Comparison of ENCODE assay signal across 9 mouse cellular contexts in genomic region chr19:4202149-4202548, GRCm38 (mm10). TPM values are rescaled to one million over a fixed set of nuclear protein-coding genes. Genes with fewer than 3 reads are reported as not detected.
A peak's percentile ranks its signal among the peaks of the same experiment; 100 is the strongest.
DNase-seq lines count a peak whose midpoint lies in the region; ATAC-seq and TF ChIP-seq lines count a peak whose summit lies in the region.
"Had no signal": no experiment of that assay in that cellular context is flagged by ENCODE, and none has a peak within 500 bp of the region (broad histone marks: within the 10 kb centered on the region; RNA-seq: fewer than 3 reads in every experiment).

No protein-coding gene starts in this region.

- ATAC-seq in hindbrain, embryonic 11.5 days (ENCODE audit: low FRiP score), result peak; percentile 31
- peak; percentile 28; the same call in 1 of the 2 replicates for ATAC-seq in midbrain, embryonic 11.5 days (ENCODE audit: low FRiP score)

- H3K27me3 ChIP-seq in kidney, adult 2 months (replicated peaks; ENCODE audit: control insufficient read depth, insufficient read depth, low read length), result no peaks in the 10 kb centered on the region
- H3K27me3 ChIP-seq in hindbrain, embryonic 11.5 days (ENCODE audit: control insufficient read depth, insufficient read depth, low read length), result no peaks in the 10 kb centered on the region; the same call in none of the 2 replicates
- H3K27me3 ChIP-seq in midbrain, embryonic 11.5 days (ENCODE audit: control insufficient read depth, insufficient read depth, low read length), result peaks cover 2% of the 10 kb centered on the region; the same call in 1 of the 2 replicates

- H3K36me3 ChIP-seq in kidney, adult 2 months (ENCODE audit: control insufficient read depth, insufficient read depth, low read length), result no peaks in the 10 kb centered on the region
- H3K36me3 ChIP-seq in hindbrain, embryonic 11.5 days (ENCODE audit: control insufficient read depth, insufficient read depth, low read length), result no peaks in the 10 kb centered on the region
- H3K36me3 ChIP-seq in midbrain, embryonic 11.5 days (ENCODE audit: control insufficient read depth, insufficient read depth, low read length), result peaks cover 6% of the 10 kb centered on the region; the same call in 1 of the 2 replicates

- H3K4me1 ChIP-seq in kidney, adult 2 months (ENCODE audit: control insufficient read depth, insufficient read depth, low read length), result peaks cover 14% of the 10 kb centered on the region
- peaks cover 31% of the 10 kb centered on the region for H3K4me1 ChIP-seq in bone marrow macrophage, adult 2 months (ENCODE audit: control insufficient read depth, insufficient read depth, low read length)
- H3K4me1 ChIP-seq in hindbrain, embryonic 11.5 days (replicated peaks; ENCODE audit: control insufficient read depth, insufficient read depth, low read length), result peaks cover 13% of the 10 kb centered on the region
- H3K4me1 ChIP-seq in midbrain, embryonic 11.5 days (ENCODE audit: control insufficient read depth, insufficient read depth, low read length), result peaks cover 18% of the 10 kb centered on the region

- peak overlapping the region; percentile 97 for H3K4me2 ChIP-seq in hindbrain, embryonic 11.5 days (replicated peaks; ENCODE audit: low read depth, low read length)
- peak overlapping the region; percentile 64 for H3K4me2 ChIP-seq in midbrain, embryonic 11.5 days

- no peaks in the 10 kb centered on the region for H3K9me3 ChIP-seq in hindbrain, embryonic 11.5 days (ENCODE audit: control insufficient read depth, low read length)
- no peaks in the 10 kb centered on the region for H3K9me3 ChIP-seq in midbrain, embryonic 11.5 days (ENCODE audit: control insufficient read depth, low read length)

- no peak for DNase-seq in kidney, adult 2 months
- no peak for DNase-seq in kidney, postnatal 14 days
- no peak for DNase-seq in hindbrain, embryonic 11.5 days (ENCODE audit: low spot score)
- no peak for DNase-seq in midbrain, embryonic 11.5 days (ENCODE audit: low spot score, missing footprints)
- no peak for DNase-seq in left cerebral cortex, postnatal 14 days (ENCODE audit: low spot score in 2 of 2)
- no peak for DNase-seq in layer of hippocampus, postnatal 14 days (ENCODE audit: low spot score in 2 of 2)
- DNase-seq in ovary, postnatal 36 days (ENCODE audit: low spot score), result no peak

- TF ChIP-seq POLR2A in kidney, adult 2 months (IDR thresholded peaks at IDR 0.05; ENCODE audit: low read depth, low read length), result no peak
- TF ChIP-seq POLR2A in bone marrow macrophage, adult 2 months (IDR thresholded peaks at IDR 0.05; ENCODE audit: borderline replicate concordance, low read depth, low read length), result no peak

- H3K9ac ChIP-seq in hindbrain, embryonic 11.5 days (ENCODE audit: low read depth, low read length), result peak overlapping the region; percentile 80
- H3K9ac ChIP-seq in midbrain, embryonic 11.5 days (ENCODE audit: low read length), result peak overlapping the region; percentile 56

- H3K27ac ChIP-seq in kidney, adult 2 months (ENCODE audit: insufficient read depth, low read depth, low read length), result no peak overlapping the region
- peak overlapping the region; percentile 52 for H3K27ac ChIP-seq in bone marrow macrophage, adult 2 months (ENCODE audit: insufficient read depth, low read depth, low read length)
- H3K27ac ChIP-seq in hindbrain, embryonic 11.5 days (ENCODE audit: low read depth, low read length), result no peak overlapping the region
- H3K27ac ChIP-seq in midbrain, embryonic 11.5 days (ENCODE audit: low read depth, low read length), result no peak overlapping the region

- intact Hi-C loops in left cerebral cortex, postnatal 14 days (cut with DNase I), result no loop called here

- H3K4me3 ChIP-seq in kidney, adult 2 months (ENCODE audit: insufficient read depth, low read depth, low read length), result peak overlapping the region; percentile 65; the same call in 1 of the 2 replicates
- peak overlapping the region; percentile 70 for H3K4me3 ChIP-seq in bone marrow macrophage, adult 2 months (ENCODE audit: insufficient read depth, low read length)
- H3K4me3 ChIP-seq in hindbrain, embryonic 11.5 days (ENCODE audit: low read depth, low read length), result peak overlapping the region; percentile 68
- peak overlapping the region; percentile 54 for H3K4me3 ChIP-seq in midbrain, embryonic 11.5 days (ENCODE audit: low read depth, low read length)

- 48% methylated on average over 7 of the region's 7 CpGs for WGBS in kidney, adult 2 months
- WGBS in hindbrain, embryonic 11.5 days, result 33% methylated on average over 7 of the region's 7 CpGs
- WGBS in midbrain, embryonic 11.5 days, result 30% methylated on average over 7 of the region's 7 CpGs

- no peak for TF ChIP-seq CTCF in kidney, adult 2 months (conservative IDR thresholded peaks at IDR 0.05; ENCODE audit: insufficient read depth, insufficient read length, low read depth, low read length)
- no peak; the same call in 1 of the 2 replicates for TF ChIP-seq CTCF in bone marrow macrophage, adult 2 months (IDR thresholded peaks at IDR 0.05; ENCODE audit: low read depth, low read length)

RNA-seq across cellular contexts. Expression of gene Rad9a, which starts 0.7 kb away (rescaled TPM):
- 18.4 and 19.2 TPM in 2 replicates for polyA plus RNA-seq in kidney, adult 2 months (2012; rRNA removed)
- 25.1 and 27.2 TPM in 2 replicates for polyA plus RNA-seq in bone marrow macrophage, adult 2 months (2012; ENCODE audit: insufficient read depth, insufficient read length, missing spikeins)
- 41.6 and 42.1 TPM in 2 replicates for polyA plus RNA-seq in hindbrain, embryonic 11.5 days (2014; fragmentation: Nextera tagmentation; extraction: Ambion mirVana)
- polyA plus RNA-seq in midbrain, embryonic 11.5 days (2014; fragmentation: Nextera tagmentation; extraction: Ambion mirVana), result 42.4 and 43.5 TPM in 2 replicates
- total RNA-seq in left cerebral cortex, postnatal 14 days (2021), result 1 to 10 TPM; 6.4 to 9.0 TPM
- total RNA-seq in layer of hippocampus, postnatal 14 days (2021), result 1 to 10 TPM; 6.6 to 6.7 TPM

RNA-seq across cellular contexts. Expression of gene Ppp1ca, which starts 10.3 kb away (rescaled TPM):
- polyA plus RNA-seq in kidney, adult 2 months (2012; rRNA removed), result 484 and 509 TPM in 2 replicates
- polyA plus RNA-seq in bone marrow macrophage, adult 2 months (2012; ENCODE audit: insufficient read depth, insufficient read length, missing spikeins), result 299 and 331 TPM in 2 replicates
- 868 and 927 TPM in 2 replicates for polyA plus RNA-seq in hindbrain, embryonic 11.5 days (2014; fragmentation: Nextera tagmentation; extraction: Ambion mirVana)
- 874 and 929 TPM in 2 replicates for polyA plus RNA-seq in midbrain, embryonic 11.5 days (2014; fragmentation: Nextera tagmentation; extraction: Ambion mirVana)
- total RNA-seq in left cerebral cortex, postnatal 14 days (2021), result 100 to 1,000 TPM; 323 to 336 TPM
- 100 to 1,000 TPM; 281 TPM for total RNA-seq in layer of hippocampus, postnatal 14 days (2021)

RNA-seq across cellular contexts. Expression of gene Tbc1d10c, which starts 11.1 kb away (rescaled TPM):
- 2.3 and 9.1 TPM in 2 replicates for polyA plus RNA-seq in kidney, adult 2 months (2012; rRNA removed)
- polyA plus RNA-seq in bone marrow macrophage, adult 2 months (2012; ENCODE audit: insufficient read depth, insufficient read length, missing spikeins), result 0.77 and 0.83 TPM in 2 replicates
- 0.79 and 0.96 TPM in 2 replicates for polyA plus RNA-seq in hindbrain, embryonic 11.5 days (2014; fragmentation: Nextera tagmentation; extraction: Ambion mirVana)
- 0.29 and 1.5 TPM in 2 replicates for polyA plus RNA-seq in midbrain, embryonic 11.5 days (2014; fragmentation: Nextera tagmentation; extraction: Ambion mirVana)
- total RNA-seq in left cerebral cortex, postnatal 14 days (2021), result 1 to 10 TPM; 1.6 to 1.8 TPM
- 1 to 10 TPM in 1 of 2 experiments, under 1 TPM in 1; 0.74 to 1.8 TPM for total RNA-seq in layer of hippocampus, postnatal 14 days (2021)

RNA-seq across cellular contexts. Expression of gene Clcf1, which starts 11.9 kb away (rescaled TPM):
- polyA plus RNA-seq in kidney, adult 2 months (2012; rRNA removed), result 13.6 TPM in 2 replicates
- polyA plus RNA-seq in bone marrow macrophage, adult 2 months (2012; ENCODE audit: insufficient read depth, insufficient read length, missing spikeins), result 0.40 and 0.56 TPM in 2 replicates
- 0.82 and 0.90 TPM in 2 replicates for polyA plus RNA-seq in hindbrain, embryonic 11.5 days (2014; fragmentation: Nextera tagmentation; extraction: Ambion mirVana)
- polyA plus RNA-seq in midbrain, embryonic 11.5 days (2014; fragmentation: Nextera tagmentation; extraction: Ambion mirVana), result 0.31 and 0.32 TPM in 2 replicates
- 1 to 10 TPM; 1.3 to 1.5 TPM for total RNA-seq in left cerebral cortex, postnatal 14 days (2021)
- total RNA-seq in layer of hippocampus, postnatal 14 days (2021), result under 1 TPM; 0.88 to 0.90 TPM

RNA-seq across cellular contexts. Expression of gene AC109138.7, which starts 12.0 kb away (rescaled TPM):
- polyA plus RNA-seq in kidney, adult 2 months (2012; rRNA removed), result 3.4 TPM in 1 of 2 replicates, not detected in the other
- not detected in 2 replicates for polyA plus RNA-seq in bone marrow macrophage, adult 2 months (2012; ENCODE audit: insufficient read depth, insufficient read length, missing spikeins)
- not detected in 2 replicates for polyA plus RNA-seq in hindbrain, embryonic 11.5 days (2014; fragmentation: Nextera tagmentation; extraction: Ambion mirVana)
- not detected in 2 replicates for polyA plus RNA-seq in midbrain, embryonic 11.5 days (2014; fragmentation: Nextera tagmentation; extraction: Ambion mirVana)
- total RNA-seq in left cerebral cortex, postnatal 14 days (2021), result not detected
- not detected for total RNA-seq in layer of hippocampus, postnatal 14 days (2021)
- total RNA-seq: gastrocnemius, postnatal 25 days had no signal
